Mouse (Mus musculus): Measurements from ENCODE around the gene Cd19.

The Cd19 gene

DNA sequence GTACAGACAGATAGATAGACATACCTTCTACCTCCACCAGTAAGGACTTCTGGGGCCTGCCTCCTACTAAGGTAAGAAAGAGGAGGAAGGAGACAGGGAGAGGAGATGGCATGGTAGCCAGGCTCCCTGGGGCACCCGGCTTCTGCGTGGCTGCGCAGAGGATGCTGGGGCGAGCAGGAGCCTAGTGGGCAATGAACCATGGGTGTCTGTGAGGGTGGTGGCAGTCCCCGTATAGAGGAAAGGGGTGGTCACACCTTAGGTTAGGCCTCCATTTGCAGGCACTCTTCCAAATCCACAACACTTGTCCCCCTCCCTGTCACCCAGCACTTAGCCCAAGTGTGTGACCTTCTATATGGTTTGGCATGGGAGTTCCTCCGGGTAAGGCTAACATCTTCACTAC lies at the start of gene Cd19:
TSS of gene Cd19 (minus strand) at position 165 of the 400 bp plus-strand sequence.
- DNase-seq (ENCODE audit: low spot score) = no peak

GRCm38 (mm10) chr7:126464121-126464520 lies 49.4 kb upstream of the Cd19 start:
- no peak for DNase-seq (ENCODE audit: low spot score)

GRCm38 (mm10) chr7:126463547-126463946 lies 48.9 kb upstream of the Cd19 start:
- DNase-seq (ENCODE audit: low spot score) = no peak

DNA sequence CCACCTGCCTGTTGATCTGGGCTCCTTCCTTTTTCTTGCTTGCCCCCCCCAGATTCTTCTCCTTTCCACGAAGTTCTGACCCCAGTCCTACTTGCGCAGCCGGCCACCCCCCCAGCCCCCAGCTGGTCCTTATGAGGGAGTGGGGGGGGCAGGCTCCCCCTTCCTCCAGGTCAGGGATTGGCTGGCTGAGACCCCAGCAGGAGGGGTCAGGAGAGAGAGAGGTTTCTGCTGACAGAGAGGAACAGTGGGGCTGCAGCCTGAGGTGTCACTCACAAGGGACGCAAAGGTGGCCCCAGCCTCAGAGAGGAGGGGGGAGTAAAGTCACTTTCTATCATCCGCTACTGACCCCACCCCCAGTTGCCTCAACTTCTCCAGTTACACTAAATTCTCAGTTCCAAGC lies 48.3 kb upstream of the Cd19 start, which contains the start of gene Atp2a1:
TSS of gene Atp2a1 (minus strand) at position 105 of the 400 bp plus-strand sequence.
- no peak for DNase-seq (ENCODE audit: low spot score)

GRCm38 (mm10) chr7:126461626-126462025 lies 46.9 kb upstream of the Cd19 start:
- DNase-seq (ENCODE audit: low spot score) = no peak

DNA sequence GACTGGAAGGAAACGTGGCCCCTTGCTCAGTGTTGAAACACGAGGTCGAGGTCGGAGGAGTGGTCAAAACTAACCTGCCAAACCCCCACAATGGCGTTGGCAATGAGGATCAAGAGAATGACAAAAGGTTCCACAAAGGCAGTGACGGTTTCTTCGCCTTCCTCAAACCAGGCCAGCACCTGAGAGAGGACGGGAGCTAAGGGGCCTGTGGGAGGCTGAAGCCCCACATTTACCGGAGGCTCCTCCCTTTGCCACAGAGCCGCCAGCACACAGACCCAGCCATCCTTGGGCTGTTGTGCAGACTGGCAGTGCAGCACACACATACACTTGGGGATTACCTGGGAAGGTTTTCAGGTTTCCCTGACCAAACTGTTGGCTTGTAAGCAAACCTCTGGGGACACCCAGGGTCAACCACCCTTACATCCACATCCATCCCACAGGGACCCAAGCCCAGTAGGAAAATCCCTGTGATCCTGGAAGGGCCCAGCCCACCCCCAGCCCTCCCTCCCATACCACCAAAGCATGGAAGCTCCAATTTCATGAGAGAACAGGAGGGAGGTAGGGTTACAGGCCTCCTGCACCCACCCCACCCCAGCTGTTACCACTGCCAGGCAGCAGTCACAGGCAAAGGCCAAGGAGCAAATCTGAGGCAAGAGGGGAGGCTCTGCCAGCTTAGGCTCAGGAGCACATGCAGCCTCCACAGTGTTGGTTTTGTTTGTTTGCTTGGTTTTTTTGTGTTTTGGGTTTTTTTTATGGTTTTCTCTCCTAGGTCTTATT lies 46.1 kb upstream of the Cd19 start:
- DNase-seq (ENCODE audit: low spot score) = no peak

GRCm38 (mm10) chr7:126458844-126459618 lies 44.3 kb upstream of the Cd19 start:
- DNase-seq (ENCODE audit: low spot score) = no peak

- no peak for DNase-seq (ENCODE audit: low spot score)
These were observed 43.5 kb upstream of the Cd19 start for GRCm38 (mm10) chr7:126458225-126458624.

GRCm38 (mm10) chr7:126456382-126457266 lies 41.9 kb upstream of the Cd19 start:
- DNase-seq (ENCODE audit: low spot score) = no peak

DNA sequence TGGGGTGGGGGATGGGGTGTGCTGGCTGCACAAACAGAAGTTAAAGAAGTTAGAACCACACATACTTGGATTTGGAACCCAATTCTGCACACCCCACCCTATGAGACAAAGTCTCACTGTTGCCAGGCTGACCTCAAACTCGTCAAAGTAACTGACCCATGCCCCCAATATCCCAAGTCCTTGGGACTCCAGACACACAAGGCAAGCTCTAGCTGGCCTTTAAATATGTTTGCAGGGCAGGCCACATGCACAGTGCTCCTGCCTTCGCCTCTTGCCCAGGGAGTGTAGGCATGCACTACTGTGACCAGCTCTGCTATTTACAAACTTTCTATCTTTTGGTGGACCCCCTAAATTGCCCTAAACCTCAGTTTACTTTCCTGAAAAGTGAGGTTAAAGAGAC lies 40.6 kb upstream of the Cd19 start:
- DNase-seq (ENCODE audit: low spot score) = no peak

GRCm38 (mm10) chr7:126453861-126454260 lies 39.2 kb upstream of the Cd19 start:
- no peak for DNase-seq (ENCODE audit: low spot score)

DNA sequence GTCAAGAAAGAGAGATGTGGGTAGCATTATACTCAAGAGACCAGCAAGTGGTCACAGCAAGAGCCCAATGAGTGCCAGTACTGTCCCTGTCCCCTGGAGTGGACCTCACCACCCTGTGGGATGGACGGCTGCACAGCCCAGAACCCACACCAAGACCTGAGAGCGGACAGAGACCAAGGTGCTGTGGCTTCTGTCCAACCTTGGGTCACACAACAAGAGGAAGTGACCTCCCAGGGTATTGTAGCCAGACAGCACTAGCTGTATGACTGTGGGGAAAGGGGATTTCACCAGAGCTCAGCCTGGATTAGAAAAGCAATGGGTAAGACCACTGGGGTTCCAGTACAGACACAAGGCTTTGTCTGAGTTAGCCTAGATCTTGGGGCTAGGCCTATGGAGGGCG lies 37.6 kb upstream of the Cd19 start:
- no peak for DNase-seq (ENCODE audit: low spot score)

DNA sequence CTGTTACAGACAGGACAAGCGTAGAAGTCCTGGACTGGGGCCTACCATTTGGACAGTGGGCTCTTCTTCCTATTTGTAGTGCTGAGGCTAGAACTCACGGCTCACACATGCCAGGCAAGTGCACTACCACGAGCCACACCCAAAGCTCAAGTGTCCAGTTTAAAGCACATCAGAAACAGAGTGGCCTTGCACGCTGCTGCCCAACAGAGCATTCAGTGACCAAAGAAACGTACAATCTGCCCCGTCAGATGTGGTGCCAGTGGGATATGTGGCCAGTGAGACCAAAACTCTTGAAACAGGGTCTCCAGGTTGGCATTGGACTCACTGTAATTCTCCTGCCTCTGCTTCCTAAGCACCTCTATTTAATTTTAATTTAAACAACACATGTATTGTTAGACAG lies 36.0 kb upstream of the Cd19 start:
- DNase-seq (ENCODE audit: low spot score) = no peak

GRCm38 (mm10) chr7:126449991-126450390 lies 35.3 kb upstream of the Cd19 start:
- DNase-seq (ENCODE audit: low spot score) = no peak

GRCm38 (mm10) chr7:126448481-126448880 lies 33.8 kb upstream of the Cd19 start:
- no peak for DNase-seq (ENCODE audit: low spot score)

GRCm38 (mm10) chr7:126446217-126446616 lies 31.5 kb upstream of the Cd19 start:
- no peak for DNase-seq (ENCODE audit: low spot score)

DNA sequence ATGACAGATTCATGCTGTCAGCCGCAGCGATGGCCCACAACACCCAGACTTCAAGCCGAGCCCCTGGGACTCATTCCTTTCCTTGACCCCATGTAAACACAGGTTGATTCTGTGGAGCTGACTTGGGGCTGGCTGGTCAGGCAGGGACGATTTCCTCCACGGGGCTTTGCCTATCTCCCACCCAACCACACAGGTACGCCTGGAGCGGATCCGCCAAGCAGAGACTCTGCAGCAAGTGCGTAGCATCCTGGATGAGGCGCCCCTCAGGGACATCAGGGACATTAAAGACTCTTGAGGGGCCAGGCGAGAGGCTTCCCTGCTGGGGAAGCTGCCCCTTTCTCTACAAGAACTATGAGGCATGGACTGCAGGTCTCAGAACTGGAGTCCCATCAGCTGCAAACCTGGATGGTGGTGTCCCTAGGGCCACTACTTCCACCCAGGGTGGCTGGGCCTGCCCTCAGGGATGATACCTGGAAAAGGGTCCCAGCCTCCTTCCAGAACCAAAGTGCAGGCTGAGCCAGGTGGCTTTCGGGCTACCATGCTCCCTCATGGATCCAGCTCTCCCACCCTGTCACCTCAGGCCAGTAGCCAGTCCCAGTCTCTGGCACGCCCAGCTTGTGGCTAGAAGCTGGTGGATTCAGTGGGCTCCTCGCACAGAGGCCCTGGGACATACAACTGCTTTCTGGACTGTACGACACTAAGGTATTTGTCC lies 30.6 kb upstream of the Cd19 start:
- no peak for DNase-seq (ENCODE audit: low spot score)

DNA sequence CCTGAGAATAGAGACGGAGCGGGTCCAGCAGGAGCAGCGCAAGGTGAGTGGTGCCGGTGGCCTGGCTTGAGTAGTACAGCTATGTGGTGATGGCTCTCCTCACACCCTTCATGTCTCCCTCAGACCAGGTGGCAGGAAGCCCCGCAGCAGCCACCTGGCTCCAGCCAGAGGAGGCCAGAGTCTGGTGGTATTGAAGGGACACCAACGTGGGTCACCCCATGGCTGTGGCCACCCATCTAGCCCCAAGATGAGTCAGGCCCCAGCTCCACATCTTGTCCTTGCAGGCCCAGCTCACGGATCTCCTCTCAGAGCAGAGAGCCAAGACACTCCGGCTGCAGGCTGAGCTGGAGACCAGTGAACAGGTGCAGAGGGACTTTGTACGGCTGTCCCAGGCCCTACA lies 29.8 kb upstream of the Cd19 start:
- no peak for DNase-seq (ENCODE audit: low spot score)

DNA sequence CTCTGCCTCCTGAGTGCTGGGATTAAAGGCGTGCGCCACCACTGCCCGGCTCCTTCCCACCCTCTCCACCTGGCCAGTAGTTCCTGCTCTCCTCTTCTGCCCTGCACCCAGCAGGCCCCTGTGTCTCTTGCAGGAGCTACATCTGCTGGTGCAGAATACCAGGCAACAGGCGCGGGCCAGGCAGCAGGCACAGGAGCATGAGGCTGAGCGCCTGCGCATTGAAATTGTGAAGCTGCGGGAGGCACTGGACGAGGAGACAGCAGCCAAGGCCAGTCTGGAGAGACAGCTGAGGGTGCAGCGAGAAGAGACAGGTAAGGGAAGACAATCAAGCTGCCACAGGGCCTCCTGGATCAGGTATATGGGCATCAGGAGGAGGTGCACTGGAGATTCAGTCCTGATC lies 29.3 kb upstream of the Cd19 start:
- DNase-seq (ENCODE audit: low spot score) = no peak

DNA sequence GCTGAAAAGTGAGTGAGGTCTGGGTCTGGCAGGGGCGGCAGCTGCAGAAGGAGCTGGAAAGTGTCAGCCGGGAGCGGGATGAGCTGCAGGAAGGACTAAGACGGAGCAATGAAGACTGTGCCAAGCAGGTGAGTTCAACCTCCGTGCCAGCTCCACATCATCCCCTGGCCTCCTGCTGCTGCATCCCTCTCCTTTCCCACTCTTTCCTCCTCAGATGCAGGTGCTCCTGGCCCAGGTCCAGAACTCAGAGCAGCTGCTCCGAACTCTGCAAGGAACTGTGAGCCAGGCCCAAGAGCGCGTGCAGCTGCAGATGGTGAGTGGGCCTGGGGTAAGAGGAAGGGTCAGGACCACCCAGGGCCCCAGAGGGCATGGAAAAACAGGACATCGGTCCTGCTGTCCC lies 25.4 kb upstream of the Cd19 start:
- no peak for DNase-seq (ENCODE audit: low spot score)

- DNase-seq (ENCODE audit: low spot score) = peak; percentile 38
These were observed 22.2 kb upstream of the Cd19 start for GRCm38 (mm10) chr7:126436851-126437250.

DNA sequence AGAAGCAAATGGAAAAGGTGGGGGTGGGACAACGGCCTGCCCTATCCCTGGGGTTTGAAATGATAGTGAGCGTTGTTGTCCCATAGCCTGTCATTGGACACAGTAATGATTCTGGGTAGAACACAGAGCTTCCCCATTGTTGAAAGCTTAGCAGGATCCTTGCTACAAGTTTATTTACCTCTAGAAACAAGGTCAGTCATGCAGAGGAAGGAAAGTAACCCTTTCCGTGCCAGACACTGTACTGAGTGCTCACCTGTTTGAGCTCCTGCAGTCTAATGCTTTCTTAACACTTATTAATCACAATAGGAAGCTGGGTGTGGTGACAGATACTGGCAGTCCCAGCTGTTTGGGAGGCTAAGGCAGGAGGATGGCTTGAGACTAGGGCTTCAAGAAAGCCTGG lies 21.1 kb upstream of the Cd19 start:
- no peak for DNase-seq (ENCODE audit: low spot score)
